Mouse (Mus musculus) hindbrain, postnatal 0 days (tissue): ENCODE data around the gene Ndufc1. TPM values are rescaled to one million over a fixed set of nuclear protein-coding genes. Genes with fewer than 3 reads are reported as not detected.
A peak's percentile ranks its signal among the peaks of the same experiment; 100 is the strongest.
"Not testable (repeated sequence)": the region's sequence is repeated elsewhere in the genome, so short reads cannot be mapped to it uniquely, and the experiment has no call there.

Experiments
- ATAC-seq: fragments of 200-750 bp; cut with Nextera tagmentation; 2 replicates; pipeline ENCODE4 v1.8.0; 2017; ENCODE audit warnings: mild to moderate bottlenecking, moderate TSS enrichment, moderate library complexity
- DNase-seq: peaks from one replicate; pipeline ENCODE4 v3.0.0-alpha.2; 2015; ENCODE audit warnings: low spot score
- H3K27ac ChIP-seq: fragments of 300-500 bp; sonication (generic); 2 replicates; pipeline ENCODE4 v1.5.1; 2014; ENCODE audit warnings: mild to moderate bottlenecking
- H3K27me3 ChIP-seq: fragments of 300-500 bp; sonication (generic); 2 replicates; pipeline ENCODE4 v1.6.1; 2014; ENCODE audit warnings: low read length, mixed read lengths; ENCODE audit not compliant: insufficient read depth
- H3K36me3 ChIP-seq: fragments of 300-500 bp; sonication (generic); 2 replicates; pipeline ENCODE4 v1.6.1; 2014; ENCODE audit warnings: low read length, mixed read lengths; ENCODE audit not compliant: insufficient read depth
- H3K4me1 ChIP-seq: fragments of 300-500 bp; sonication (generic); 2 replicates; pipeline ENCODE4 v1.6.1; 2014; ENCODE audit warnings: antibody characterized with exemption, low read length, mixed read lengths; ENCODE audit not compliant: insufficient read depth
- H3K4me2 ChIP-seq: fragments of 300-500 bp; sonication (generic); 2 replicates; pipeline ENCODE4 v1.6.1; 2014; ENCODE audit warnings: low read depth, mild to moderate bottlenecking, low read length, moderate library complexity, mixed read lengths
- H3K4me3 ChIP-seq: fragments of 300-500 bp; sonication (generic); 2 replicates; pipeline ENCODE4 v1.5.1; 2014; ENCODE audit warnings: low read length
- H3K9ac ChIP-seq: fragments of 300-500 bp; sonication (generic); replicated peaks from 2 replicates; pipeline ENCODE4 v1.6.1; 2014; ENCODE audit warnings: mild to moderate bottlenecking, low read length, moderate library complexity, mixed read lengths
- H3K9me3 ChIP-seq: fragments of 300-500 bp; sonication (generic); 2 replicates; pipeline ENCODE4 v1.6.1; 2016; ENCODE audit warnings: low read length, mixed read lengths
- CTCF ChIP-seq: IDR thresholded peaks from 2 replicates; pipeline ENCODE4 v1.5.1; 2016; ENCODE audit warnings: antibody characterized with exemption, control low read depth, low read depth
- WGBS: fragments of 180-500 bp; shearing (Covaris S2); extraction: QIAGEN DNeasy Blood & Tissue Kit; methylation state at CpG from one replicate; pipeline ENCODE4 v1.1.7; 2014; 5-methylcytosine and 5-hydroxymethylcytosine counted together
- polyA plus RNA-seq: library from polyadenylated mRNA; unstranded; fragments of >200 nt; fragmentation: Nextera tagmentation; extraction: Ambion mirVana; gene quantifications from 2 replicates; pipeline ENCODE4 v1.2.1, GENCODE M21; 2015
- total RNA-seq: library from RNA; depleted of rRNA; stranded (reverse); fragments of >200 nt; gene quantifications from 2 replicates; pipeline ENCODE4 v1.2.3, GENCODE M21; 2014

The Ndufc1 gene
- total and polyA plus RNA-seq, 2 experiments from 2014 or later = 33.4 to 1,023 TPM

GRCm38 (mm10) chr3:51407870-51408560 is 773 bp downstream of the Ndufc1 start:
- H3K4me1 ChIP-seq = no peaks in the 10 kb centered on the region
- WGBS = 22% methylated on average over 20 of the region's 20 CpGs
- peak overlapping the region; percentile 97 for H3K27ac ChIP-seq
- peak overlapping the region; percentile 88 for H3K4me2 ChIP-seq
- no peak for ATAC-seq
- no peaks in the 10 kb centered on the region for H3K9me3 ChIP-seq
- H3K36me3 ChIP-seq = peaks cover 4% of the 10 kb centered on the region
- DNase-seq = peak; percentile 8
- H3K4me3 ChIP-seq = peak overlapping the region; percentile 89
- TF ChIP-seq CTCF = no peak
- H3K9ac ChIP-seq = peak overlapping the region; percentile 86
- no peaks in the 10 kb centered on the region for H3K27me3 ChIP-seq

GRCm38 (mm10) chr3:51402628-51403027 is 6.2 kb downstream of the Ndufc1 start:
- H3K9me3 ChIP-seq = no peaks in the 10 kb centered on the region
- peaks cover 4% of the 10 kb centered on the region; the same call in 1 of the 2 replicates for H3K27me3 ChIP-seq
- H3K36me3 ChIP-seq = peaks cover 4% of the 10 kb centered on the region
- ATAC-seq (no peak), DNase-seq (no peak)
- H3K4me3 ChIP-seq = no peak overlapping the region
- 91% methylated on average over 12 of the region's 12 CpGs for WGBS
- H3K9ac ChIP-seq = no peak overlapping the region
- TF ChIP-seq CTCF = no peak
- H3K4me2 ChIP-seq = no peak overlapping the region
- no peak overlapping the region for H3K27ac ChIP-seq
- H3K4me1 ChIP-seq = no peaks in the 10 kb centered on the region

DNA sequence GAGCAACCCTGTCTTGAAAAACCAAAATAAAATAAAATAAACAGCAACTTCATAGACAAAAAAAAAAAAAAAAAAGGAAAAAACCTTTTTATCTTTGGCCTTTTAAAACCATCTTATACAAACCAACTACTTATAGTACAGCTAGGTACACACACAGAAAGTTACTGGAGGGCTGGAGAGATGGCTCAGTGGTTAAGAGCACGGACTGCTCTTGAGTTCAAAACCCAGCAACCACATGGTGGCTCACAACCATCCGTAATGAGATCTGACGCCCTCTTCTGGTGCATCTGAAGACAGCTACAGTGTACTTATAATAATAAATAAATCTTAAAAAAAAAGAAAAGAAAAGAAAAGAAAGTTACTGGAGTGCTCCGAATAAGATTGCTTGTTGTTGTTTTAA is 6.7 kb downstream of the Ndufc1 start:
- not testable (repeated sequence) for H3K27ac ChIP-seq, DNase-seq, H3K9me3 ChIP-seq, H3K4me2 ChIP-seq, H3K4me1 ChIP-seq, H3K9ac ChIP-seq, H3K4me3 ChIP-seq, H3K36me3 ChIP-seq, ATAC-seq, H3K27me3 ChIP-seq
- WGBS = 68% methylated on average over 4 of the region's 4 CpGs

GRCm38 (mm10) chr3:51400682-51401081 is 8.1 kb downstream of the Ndufc1 start:
- Histone ChIP-seq H3K4me3 (no peak overlapping the region), H3K9ac (no peak overlapping the region), H3K4me2 (no peak overlapping the region), H3K27me3 (peaks cover 14% of the 10 kb centered on the region), H3K4me1 (no peaks in the 10 kb centered on the region; the same call in 1 of the 2 replicates), H3K36me3 (no peaks in the 10 kb centered on the region; the same call in 1 of the 2 replicates), H3K27ac (no peak overlapping the region), H3K9me3 (no peaks in the 10 kb centered on the region)
- DNase-seq (no peak), ATAC-seq (no peak)
- no peak for TF ChIP-seq CTCF
- WGBS = 75% methylated on average over 10 of the region's 10 CpGs

GRCm38 (mm10) chr3:51399531-51399930 is 9.3 kb downstream of the Ndufc1 start:
- no peaks in the 10 kb centered on the region for H3K9me3 ChIP-seq
- ATAC-seq (no peak), DNase-seq (no peak)
- no peaks in the 10 kb centered on the region; the same call in 1 of the 2 replicates for H3K36me3 ChIP-seq
- H3K4me1 ChIP-seq = no peaks in the 10 kb centered on the region; the same call in 1 of the 2 replicates
- H3K27me3 ChIP-seq = peaks cover 16% of the 10 kb centered on the region
- WGBS = 62% methylated on average over 4 of the region's 4 CpGs
- no peak overlapping the region for H3K27ac ChIP-seq
- no peak overlapping the region for H3K4me2 ChIP-seq
- no peak for TF ChIP-seq CTCF
- H3K4me3 ChIP-seq = no peak overlapping the region
- H3K9ac ChIP-seq = no peak overlapping the region

- no peak for TF ChIP-seq CTCF
- DNase-seq = no peak
- no peaks in the 10 kb centered on the region; the same call in 1 of the 2 replicates for H3K4me1 ChIP-seq
- no peak overlapping the region for H3K9ac ChIP-seq
- H3K36me3 ChIP-seq = no peaks in the 10 kb centered on the region; the same call in 1 of the 2 replicates
- no peak overlapping the region for H3K27ac ChIP-seq
- no peaks in the 10 kb centered on the region for H3K9me3 ChIP-seq
- no peak overlapping the region for H3K4me3 ChIP-seq
- WGBS = 14% methylated on average over 3 of the region's 3 CpGs
- ATAC-seq = no peak
- peaks cover 16% of the 10 kb centered on the region for H3K27me3 ChIP-seq
- H3K4me2 ChIP-seq = no peak overlapping the region
These were observed 10.1 kb downstream of the Ndufc1 start for GRCm38 (mm10) chr3:51398667-51399066.

GRCm38 (mm10) chr3:51397700-51398299 is 11.0 kb downstream of the Ndufc1 start:
- ATAC-seq (no peak), DNase-seq (no peak)
- no peak overlapping the region for H3K9ac ChIP-seq
- H3K27ac ChIP-seq = no peak overlapping the region
- H3K36me3 ChIP-seq = no peaks in the 10 kb centered on the region; the same call in 1 of the 2 replicates
- no peaks in the 10 kb centered on the region; the same call in 1 of the 2 replicates for H3K4me1 ChIP-seq
- no peaks in the 10 kb centered on the region for H3K9me3 ChIP-seq
- H3K27me3 ChIP-seq = peaks cover 16% of the 10 kb centered on the region
- H3K4me2 ChIP-seq = no peak overlapping the region
- H3K4me3 ChIP-seq = no peak overlapping the region
- TF ChIP-seq CTCF = no peak
- WGBS = 48% methylated on average over 15 of the region's 15 CpGs
